13 mouse cellular contexts compared by ENCODE assay signal in genomic region chr4:118320636-118321035, GRCm38 (mm10).
"Had no signal": no experiment of that assay in that cellular context is flagged by ENCODE, and none has a peak within 500 bp of the region (broad histone marks: within the 10 kb centered on the region; RNA-seq: fewer than 3 reads in every experiment).

No protein-coding gene starts in this region.

- H3K4me1 ChIP-seq: liver, embryonic 15.5 days; megakaryocyte, embryonic 14.5 days had no signal

- H3K9ac ChIP-seq: hindbrain, embryonic 15.5 days; limb, embryonic 12.5 days; liver, embryonic 15.5 days; midbrain, embryonic 12.5 days had no signal

- H3K9me3 ChIP-seq: hindbrain, embryonic 15.5 days; limb, embryonic 12.5 days; liver, embryonic 15.5 days; midbrain, embryonic 12.5 days had no signal

- H3K27ac ChIP-seq: hindbrain, embryonic 15.5 days; limb, embryonic 12.5 days; liver, embryonic 15.5 days; macrophage; midbrain, embryonic 12.5 days had no signal

- DNase-seq: kidney, adult 8-10 months; layer of hippocampus, adult 9-11 months; layer of hippocampus, postnatal 36 days; liver; right cerebral cortex, postnatal 14 days; thymus, adult 2 months; thymus, postnatal 25 days had no signal

- H3K4me2 ChIP-seq: hindbrain, embryonic 15.5 days; limb, embryonic 12.5 days; liver, embryonic 15.5 days; midbrain, embryonic 12.5 days had no signal

- H3K4me3 ChIP-seq: hindbrain, embryonic 15.5 days; limb, embryonic 12.5 days; liver, embryonic 15.5 days; megakaryocyte, embryonic 14.5 days; midbrain, embryonic 12.5 days had no signal

- H3K36me3 ChIP-seq: hindbrain, embryonic 15.5 days; limb, embryonic 12.5 days; liver, embryonic 15.5 days; midbrain, embryonic 12.5 days had no signal

- H3K27me3 ChIP-seq: hindbrain, embryonic 15.5 days; limb, embryonic 12.5 days; liver, embryonic 15.5 days; midbrain, embryonic 12.5 days had no signal
